ENCODE assay signal across 16 mouse cellular contexts in genomic region chr7:84669554-84670152, GRCm38 (mm10). TPM values are rescaled to one million over a fixed set of nuclear protein-coding genes. Genes with fewer than 3 reads are reported as not detected.
DNase-seq lines count a peak whose midpoint lies in the region; ATAC-seq and TF ChIP-seq lines count a peak whose summit lies in the region.
"Had no signal": no experiment of that assay in that cellular context is flagged by ENCODE, and none has a peak within 500 bp of the region (broad histone marks: within the 10 kb centered on the region; RNA-seq: fewer than 3 reads in every experiment).

No protein-coding gene starts in this region.

- TF ChIP-seq CTCF in intestine, postnatal 0 days (IDR thresholded peaks at IDR 0.05; ENCODE audit: low read depth) = no peak

- no peak for DNase-seq in liver, embryonic 13.5 days
- no peak for DNase-seq in liver
- DNase-seq in ES-CJ7 (ENCODE audit: low read depth, low spot score) = peak; percentile 12
- DNase-seq in R1 (ENCODE audit: low read depth, low spot score) = peak; percentile 37
- no peak for DNase-seq in cerebellum, adult 11 months
- DNase-seq: adrenal gland, postnatal 25 days; cerebellum, postnatal 10 days; heart, postnatal 4 days; kidney, postnatal 14 days; lung, adult 18-20 months; lung, postnatal 36 days had no signal

- H3K27ac ChIP-seq in liver, embryonic 13.5 days = no peak overlapping the region
- 0 out of 2 replicates have a peak overlapping the region, but pooled peaks have one; percentile 23 for H3K27ac ChIP-seq in intestine, postnatal 0 days (ENCODE audit: low read depth, low read length)
- H3K27ac ChIP-seq in hindbrain, embryonic 12.5 days = no peak overlapping the region
- H3K27ac ChIP-seq: forebrain, embryonic 15.5 days; limb, embryonic 10.5 days; stomach, embryonic 15.5 days had no signal

- ATAC-seq in liver, embryonic 13.5 days (ENCODE audit: low read depth) = 0 out of 2 replicates have a peak, but pooled peaks have one; percentile 24
- ATAC-seq in intestine, postnatal 0 days = peak; percentile 89
- no peak for ATAC-seq in hindbrain, embryonic 12.5 days (ENCODE audit: low FRiP score)
- ATAC-seq: forebrain, embryonic 15.5 days had no signal

- 79% methylated on average over 1 of the region's 1 CpGs for WGBS in liver, embryonic 13.5 days (ENCODE audit: insufficient replicate concordance)
- WGBS in intestine, postnatal 0 days = 36% methylated on average over 1 of the region's 1 CpGs
- WGBS in hindbrain, embryonic 12.5 days = 55% methylated on average over 1 of the region's 1 CpGs

- H3K4me1 ChIP-seq in liver, embryonic 13.5 days (replicated peaks) = peaks cover 43% of the 10 kb centered on the region
- H3K4me1 ChIP-seq in intestine, postnatal 0 days (replicated peaks; ENCODE audit: control insufficient read depth, insufficient read depth, low read length) = 0 out of 2 replicates have a peak, but pooled peaks cover 3% of the 10 kb centered on the region
- H3K4me1 ChIP-seq in hindbrain, embryonic 12.5 days = peaks cover 4% of the 10 kb centered on the region; the same call in 1 of the 2 replicates
- H3K4me1 ChIP-seq: stomach, embryonic 15.5 days had no signal

- H3K9me3 ChIP-seq in liver, embryonic 13.5 days (replicated peaks) = no peaks in the 10 kb centered on the region
- H3K9me3 ChIP-seq in intestine, postnatal 0 days (ENCODE audit: control insufficient read depth) = no peaks in the 10 kb centered on the region
- H3K9me3 ChIP-seq in hindbrain, embryonic 12.5 days (replicated peaks) = no peaks in the 10 kb centered on the region
- H3K9me3 ChIP-seq: forebrain, embryonic 15.5 days; limb, embryonic 10.5 days; stomach, embryonic 15.5 days had no signal

- no peak overlapping the region for H3K4me2 ChIP-seq in liver, embryonic 13.5 days
- no peak overlapping the region for H3K4me2 ChIP-seq in intestine, postnatal 0 days (replicated peaks; ENCODE audit: low read depth)
- no peak overlapping the region for H3K4me2 ChIP-seq in hindbrain, embryonic 12.5 days (replicated peaks)
- H3K4me2 ChIP-seq: forebrain, embryonic 15.5 days; stomach, embryonic 15.5 days had no signal

- no peaks in the 10 kb centered on the region for H3K36me3 ChIP-seq in liver, embryonic 13.5 days
- no peaks in the 10 kb centered on the region for H3K36me3 ChIP-seq in intestine, postnatal 0 days (ENCODE audit: control insufficient read depth, insufficient read depth)
- H3K36me3 ChIP-seq in hindbrain, embryonic 12.5 days = no peaks in the 10 kb centered on the region
- H3K36me3 ChIP-seq: forebrain, embryonic 15.5 days; limb, embryonic 10.5 days; stomach, embryonic 15.5 days had no signal

- H3K27me3 ChIP-seq in liver, embryonic 13.5 days = no peaks in the 10 kb centered on the region
- H3K27me3 ChIP-seq in intestine, postnatal 0 days (replicated peaks; ENCODE audit: control insufficient read depth, insufficient read depth, low read length) = no peaks in the 10 kb centered on the region
- H3K27me3 ChIP-seq in hindbrain, embryonic 12.5 days = no peaks in the 10 kb centered on the region
- H3K27me3 ChIP-seq: forebrain, embryonic 15.5 days; stomach, embryonic 15.5 days had no signal

- H3K4me3 ChIP-seq in liver, embryonic 13.5 days (replicated peaks) = no peak overlapping the region
- H3K4me3 ChIP-seq in intestine, postnatal 0 days (ENCODE audit: low read depth, low read length) = no peak overlapping the region
- no peak overlapping the region for H3K4me3 ChIP-seq in hindbrain, embryonic 12.5 days
- H3K4me3 ChIP-seq: forebrain, embryonic 15.5 days; limb, embryonic 10.5 days; stomach, embryonic 15.5 days had no signal

- no peak overlapping the region for H3K9ac ChIP-seq in liver, embryonic 13.5 days
- H3K9ac ChIP-seq in intestine, postnatal 0 days (ENCODE audit: low read depth, low read length) = no peak overlapping the region
- H3K9ac ChIP-seq in hindbrain, embryonic 12.5 days = no peak overlapping the region
- H3K9ac ChIP-seq: forebrain, embryonic 15.5 days; stomach, embryonic 15.5 days had no signal

RNA-seq across cellular contexts. Expression of gene Zfand6, which starts 20.1 kb away (rescaled TPM):
- polyA plus RNA-seq in liver, embryonic 13.5 days (2015; fragmentation: Nextera tagmentation; extraction: Ambion mirVana) = 129 and 146 TPM in 2 replicates
- 178 and 188 TPM in 2 replicates for polyA plus RNA-seq in intestine, postnatal 0 days (2015; fragmentation: Nextera tagmentation; extraction: Ambion mirVana)
- polyA plus RNA-seq in hindbrain, embryonic 12.5 days (2016; fragmentation: Nextera tagmentation; extraction: Ambion mirVana) = 205 and 210 TPM in 2 replicates

Comparison
In these comparisons a context has a peak if more than half of its experiments do, and no peak if none do; other contexts are left out.
1. DNase-seq: peak in ES-CJ7 (single experiment) and R1 (single experiment); none in liver, embryonic 13.5 days (single experiment), liver (single experiment) and cerebellum, adult 11 months (single experiment).